Mouse (Mus musculus): ENCODE results near the gene Nme4. TPM values are rescaled to one million over a fixed set of nuclear protein-coding genes. Genes with fewer than 3 reads are reported as not detected.

Gene Nme4
- 8.3 and 8.5 TPM in 2 replicates for polyA plus RNA-seq (2012; rRNA removed)

DNA sequence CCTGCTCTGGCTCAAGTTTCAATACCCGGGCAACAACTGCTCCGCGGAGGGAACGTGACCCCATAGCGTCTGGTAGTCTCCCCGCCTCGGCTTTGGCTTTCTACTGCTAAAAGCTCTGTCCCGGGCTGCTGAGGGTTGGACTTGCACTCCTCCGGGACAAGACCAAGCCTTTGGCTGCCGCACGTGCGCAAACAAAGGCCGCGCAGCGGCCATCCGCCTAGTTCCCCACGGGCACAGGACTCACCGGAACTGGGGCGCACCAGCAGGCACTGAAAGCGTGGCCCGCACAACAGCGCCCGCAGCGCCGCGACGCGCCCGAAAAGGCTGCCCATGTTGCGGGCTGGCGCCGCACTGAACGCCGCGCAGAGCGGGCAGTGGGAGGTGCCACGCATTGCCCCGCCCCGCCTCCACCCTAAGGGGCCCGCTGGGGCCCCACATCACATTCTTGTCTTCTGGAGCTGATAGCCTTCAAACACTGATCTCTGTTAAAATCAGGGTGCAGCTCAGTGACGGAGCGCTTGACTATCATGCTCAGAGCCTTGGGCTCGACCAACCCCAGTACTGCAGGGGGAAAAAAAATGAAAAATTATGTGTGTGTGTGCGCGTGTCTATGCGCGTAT, at the start of gene Nme4:
TSS of gene Nme4 (minus strand) at position 482 of the 620 bp plus-strand sequence.

DNA sequence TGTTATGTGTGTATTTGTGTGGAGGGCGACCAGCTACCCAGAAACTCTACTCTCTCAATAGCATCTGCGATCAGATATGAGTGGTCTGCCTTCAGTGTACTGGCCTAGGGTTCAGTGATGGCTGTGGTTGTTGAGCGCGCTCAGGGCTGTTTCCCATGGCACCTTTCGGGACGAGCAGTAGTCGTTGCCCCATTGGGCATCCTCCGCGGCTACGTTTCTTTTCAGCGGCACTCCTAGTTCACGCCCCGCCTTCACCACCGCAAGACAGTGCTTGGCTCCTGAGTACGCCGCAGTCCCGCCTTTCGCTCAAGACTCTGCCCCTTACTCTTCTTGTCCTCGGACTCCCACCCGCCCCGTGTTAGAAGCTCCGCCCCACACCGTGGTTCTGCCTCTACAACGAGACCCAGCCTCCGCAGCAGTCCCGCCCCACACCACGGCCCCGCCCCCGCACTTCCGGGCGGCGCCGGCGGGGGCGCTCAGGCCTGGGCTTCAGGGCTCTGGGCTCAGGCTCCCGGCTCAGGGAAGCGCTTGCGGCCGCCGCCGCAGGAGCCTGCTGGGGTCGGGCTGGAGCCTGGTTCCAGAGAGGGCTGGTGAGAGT, 42.9 kb upstream of the Nme4 start, which contains the start of gene Axin1:
TSS of gene Axin1 (plus strand) at position 450 of the 598 bp plus-strand sequence.

DNA sequence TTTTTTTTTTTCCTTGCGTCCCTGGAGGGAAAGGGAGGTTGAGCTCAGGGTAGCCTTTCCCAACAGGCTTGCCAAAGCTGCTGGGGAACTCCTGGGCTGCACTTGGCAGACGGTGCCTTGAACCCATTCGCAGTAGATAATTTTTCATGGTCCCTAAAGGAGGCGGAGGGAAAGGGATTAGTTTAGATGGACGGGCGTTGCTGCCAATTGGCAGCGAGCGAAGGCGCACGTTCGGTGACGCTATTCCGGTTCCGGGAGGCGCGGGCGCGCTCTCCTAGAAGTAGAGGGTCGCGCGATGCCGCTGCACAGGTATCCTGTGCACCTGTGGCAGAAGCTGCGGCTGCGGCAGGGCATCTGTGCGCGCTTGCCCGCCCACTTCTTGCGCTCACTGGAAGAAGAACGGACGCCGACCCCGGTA, 27.9 kb upstream of the Nme4 start, which contains the start of gene Mrpl28:
TSS of gene Mrpl28 (plus strand) at position 234 of the 418 bp plus-strand sequence.

GRCm38 (mm10) chr17:26113181-26113948, 18.0 kb upstream of the Nme4 start, which contains the start of gene Tmem8:
Gene Tmem8 (plus strand): TSS chr17:26113299.

DNA sequence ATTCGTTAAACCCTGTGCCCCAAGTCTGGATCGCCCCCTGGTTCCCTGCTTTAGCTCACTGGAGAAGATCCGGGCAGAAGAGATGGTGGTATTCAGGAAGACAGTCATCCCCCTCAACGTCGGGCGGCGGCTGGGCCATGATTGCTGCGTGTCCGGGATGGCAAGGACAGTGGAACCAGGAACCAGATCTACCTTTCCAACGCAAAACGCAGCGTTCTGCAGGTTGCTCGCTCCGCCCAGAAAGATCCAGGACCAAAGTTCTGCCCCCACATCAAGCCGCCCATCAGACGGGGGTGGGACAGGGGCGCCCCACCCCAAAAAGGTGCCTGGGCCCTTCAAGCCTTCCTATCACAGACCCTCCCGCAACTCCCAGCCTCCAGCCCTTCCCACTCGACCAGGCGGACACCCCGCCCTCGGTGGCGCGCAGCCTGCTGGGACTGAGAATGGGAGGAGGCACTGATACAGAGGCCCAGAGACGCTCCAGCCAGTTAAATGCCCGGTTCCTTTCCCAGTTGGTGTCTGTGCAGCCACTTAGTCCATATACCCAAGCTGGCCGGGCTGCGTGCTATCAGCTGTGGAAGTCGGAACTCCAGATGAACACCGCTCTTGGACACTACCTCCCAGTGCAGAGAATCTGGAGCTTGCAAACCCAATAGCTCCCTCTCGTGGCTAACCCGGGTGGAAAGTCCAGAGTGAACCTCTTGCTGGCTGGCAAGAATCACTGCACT, 5.3 kb downstream of the Nme4 start, which contains the start of gene Decr2:
TSS of gene Decr2 (minus strand) at position 433 of the 728 bp plus-strand sequence.

GRCm38 (mm10) chr17:26068831-26069739, 26.3 kb downstream of the Nme4 start, which contains the start of gene Rab11fip3:
Gene Rab11fip3 (minus strand): TSS chr17:26069555.

Other genes with a start within 250 kb of the Nme4 start
- 15.9 and 22.1 TPM in 2 replicates for gene Wdr90, start 234.1 kb downstream of the Nme4 start, polyA plus RNA-seq (2012; rRNA removed)
- 114 and 227 TPM in 2 replicates for gene Mcrip2, start 226.8 kb downstream of the Nme4 start, polyA plus RNA-seq (2012; rRNA removed)
- gene Mettl26, start 220.5 kb downstream of the Nme4 start, polyA plus RNA-seq (2012; rRNA removed) = 87.6 and 135 TPM in 2 replicates
- 2.3 and 2.7 TPM in 2 replicates for gene Wfikkn1, start 214.7 kb downstream of the Nme4 start, polyA plus RNA-seq (2012; rRNA removed)
- gene Rab40c, start 175.9 kb downstream of the Nme4 start, polyA plus RNA-seq (2012; rRNA removed) = 32.5 and 35.9 TPM in 2 replicates
- gene Pigq, start 150.7 kb downstream of the Nme4 start, polyA plus RNA-seq (2012; rRNA removed) = 54.4 and 60.1 TPM in 2 replicates
- 0.06 TPM in 1 of 2 replicates, not detected in the other for gene Nhlrc4, start 150.6 kb downstream of the Nme4 start, polyA plus RNA-seq (2012; rRNA removed)
- gene A930017K11Rik, start 143.0 kb downstream of the Nme4 start, polyA plus RNA-seq (2012; rRNA removed) = 0.09 TPM in 1 of 2 replicates, not detected in the other
- gene Capn15, start 109.8 kb downstream of the Nme4 start, polyA plus RNA-seq (2012; rRNA removed) = 31.3 and 34.1 TPM in 2 replicates
- gene Rab11fip3, start 26.0 kb downstream of the Nme4 start, polyA plus RNA-seq (2012; rRNA removed) = 14.1 and 15.5 TPM in 2 replicates
- gene Decr2, start 5.3 kb downstream of the Nme4 start, polyA plus RNA-seq (2012; rRNA removed) = 5.6 and 7.4 TPM in 2 replicates
- gene Tmem8, start 17.7 kb upstream of the Nme4 start, polyA plus RNA-seq (2012; rRNA removed) = 135 and 158 TPM in 2 replicates
- gene Mrpl28, start 27.9 kb upstream of the Nme4 start, polyA plus RNA-seq (2012; rRNA removed) = 44.7 and 53.8 TPM in 2 replicates
- gene Axin1, start 43.1 kb upstream of the Nme4 start, polyA plus RNA-seq (2012; rRNA removed) = 7.6 and 7.9 TPM in 2 replicates
- gene Pdia2, start 103.5 kb upstream of the Nme4 start, polyA plus RNA-seq (2012; rRNA removed) = 91.3 and 169 TPM in 2 replicates
- 58.1 and 61.3 TPM in 2 replicates for gene Rgs11, start 107.3 kb upstream of the Nme4 start, polyA plus RNA-seq (2012; rRNA removed)
- 69.9 and 87.1 TPM in 2 replicates for gene Arhgdig, start 112.2 kb upstream of the Nme4 start, polyA plus RNA-seq (2012; rRNA removed)
- gene Fam234a, start 148.6 kb upstream of the Nme4 start, polyA plus RNA-seq (2012; rRNA removed) = 70.3 and 81.2 TPM in 2 replicates
- gene Luc7l, start 157.3 kb upstream of the Nme4 start, polyA plus RNA-seq (2012; rRNA removed) = 6.8 and 6.9 TPM in 2 replicates

Measured in stomach, adult 2 months (tissue).